Mouse (Mus musculus) stomach, embryonic 14.5 days (tissue): Measurements from ENCODE around the gene Zfhx3. TPM values are rescaled to one million over a fixed set of nuclear protein-coding genes. Genes with fewer than 3 reads are reported as not detected.

Experiments used
- ATAC-seq: fragments of 200-750 bp; cut with Nextera tagmentation; 2 replicates; pipeline ENCODE4 v1.8.0; 2017; ENCODE audit warnings: low read depth, moderate TSS enrichment; ENCODE audit not compliant: insufficient number of reproducible peaks, insufficient read depth, low FRiP score
- H3K27ac ChIP-seq: fragments of 300-500 bp; sonication (generic); 2 replicates; pipeline ENCODE4 v1.5.1; 2014; ENCODE audit warnings: mild to moderate bottlenecking, low read length, moderate library complexity, mixed read lengths
- H3K27me3 ChIP-seq: fragments of 300-500 bp; sonication (generic); 2 replicates; pipeline ENCODE4 v1.6.1; 2014; ENCODE audit warnings: low read length, control low read depth, mixed read lengths; ENCODE audit not compliant: control insufficient read depth, insufficient read depth
- H3K36me3 ChIP-seq: fragments of 300-500 bp; sonication (generic); 2 replicates; pipeline ENCODE4 v1.6.1; 2014; ENCODE audit warnings: mild to moderate bottlenecking, control low read depth, low read length, moderate library complexity, mixed read lengths; ENCODE audit not compliant: control insufficient read depth, insufficient read depth
- H3K4me1 ChIP-seq: fragments of 300-500 bp; sonication (generic); 2 replicates; pipeline ENCODE4 v1.6.1; 2014; ENCODE audit warnings: low read length, control low read depth, mixed read lengths; ENCODE audit not compliant: control insufficient read depth, insufficient read depth
- H3K4me2 ChIP-seq: fragments of 300-500 bp; sonication (generic); replicated peaks from 2 replicates; pipeline ENCODE4 v1.6.1; 2014; ENCODE audit warnings: low read depth, low read length, control low read depth
- H3K4me3 ChIP-seq: fragments of 300-500 bp; sonication (generic); 2 replicates; pipeline ENCODE4 v1.5.1; 2014; ENCODE audit warnings: low read depth, low read length, control low read depth
- H3K9ac ChIP-seq: fragments of 300-500 bp; sonication (generic); replicated peaks from 2 replicates; pipeline ENCODE4 v1.6.1; 2014; ENCODE audit warnings: low read depth, mild to moderate bottlenecking, control low read depth, low read length, moderate library complexity, mixed read lengths
- H3K9me3 ChIP-seq: fragments of 300-500 bp; sonication (generic); 2 replicates; pipeline ENCODE4 v1.6.1; 2016; ENCODE audit warnings: low read depth, low read length, control low read depth; ENCODE audit not compliant: control insufficient read depth
- WGBS: fragments of 180-500 bp; shearing (Covaris S2); extraction: QIAGEN DNeasy Blood & Tissue Kit; methylation state at CpG from one replicate; pipeline ENCODE4 v1.1.7; 2014; 5-methylcytosine and 5-hydroxymethylcytosine counted together
- polyA plus RNA-seq: library from polyadenylated mRNA; unstranded; fragments of >200 nt; fragmentation: Nextera tagmentation; extraction: Ambion mirVana; gene quantifications from 2 replicates; pipeline ENCODE4 v1.2.1, GENCODE M21; 2014

Gene Zfhx3
- polyA plus RNA-seq, 1 experiment from 2014 or later = 25.4 TPM

DNA sequence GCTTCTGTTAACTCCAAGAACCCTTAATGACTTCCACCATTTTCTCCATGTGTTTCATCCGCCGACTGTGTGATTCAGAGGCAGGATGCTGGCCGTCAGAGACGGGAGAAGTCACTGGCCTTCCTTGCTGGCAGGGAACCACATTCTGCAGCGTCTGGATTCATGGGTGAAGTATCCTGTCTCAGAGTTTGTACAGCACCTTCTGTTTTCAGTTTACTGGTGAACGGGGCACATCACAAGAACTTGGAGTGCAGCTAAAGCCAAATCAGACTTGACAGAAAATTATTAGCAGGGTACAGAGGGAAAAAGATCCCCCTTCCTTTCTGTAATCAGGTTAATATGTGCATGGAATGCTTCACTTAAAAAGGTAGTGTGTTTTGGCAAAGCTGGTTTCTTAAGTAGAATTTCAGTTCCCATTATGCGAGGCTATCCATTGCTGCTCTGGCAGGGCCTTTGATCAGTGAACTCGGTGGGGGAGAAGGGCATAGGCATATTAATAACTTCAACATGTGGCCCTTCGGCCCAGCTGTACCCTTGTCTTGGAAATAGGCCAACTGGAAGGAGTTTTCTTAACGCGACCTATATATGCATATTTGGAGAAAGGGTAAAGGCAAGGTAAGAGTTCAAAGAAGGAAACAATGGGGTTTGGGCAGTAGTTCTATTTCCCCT lies 1035.4 kb downstream of the Zfhx3 start:
- Histone ChIP-seq H3K27me3 (no peaks in the 10 kb centered on the region), H3K27ac (no peak overlapping the region), H3K4me2 (no peak overlapping the region), H3K36me3 (no peaks in the 10 kb centered on the region), H3K9me3 (no peaks in the 10 kb centered on the region), H3K9ac (no peak overlapping the region), H3K4me3 (no peak overlapping the region), H3K4me1 (no peaks in the 10 kb centered on the region)
- 54% methylated on average over 11 of the region's 11 CpGs for WGBS
- ATAC-seq = no peak

GRCm38 (mm10) chr8:108978362-108978750 lies 1035.9 kb downstream of the Zfhx3 start:
- Histone ChIP-seq H3K27ac (no peak overlapping the region), H3K4me3 (no peak overlapping the region), H3K36me3 (no peaks in the 10 kb centered on the region), H3K4me2 (no peak overlapping the region), H3K27me3 (no peaks in the 10 kb centered on the region), H3K9me3 (no peaks in the 10 kb centered on the region), H3K9ac (no peak overlapping the region), H3K4me1 (no peaks in the 10 kb centered on the region)
- 85% methylated on average over 7 of the region's 7 CpGs for WGBS
- no peak for ATAC-seq

DNA sequence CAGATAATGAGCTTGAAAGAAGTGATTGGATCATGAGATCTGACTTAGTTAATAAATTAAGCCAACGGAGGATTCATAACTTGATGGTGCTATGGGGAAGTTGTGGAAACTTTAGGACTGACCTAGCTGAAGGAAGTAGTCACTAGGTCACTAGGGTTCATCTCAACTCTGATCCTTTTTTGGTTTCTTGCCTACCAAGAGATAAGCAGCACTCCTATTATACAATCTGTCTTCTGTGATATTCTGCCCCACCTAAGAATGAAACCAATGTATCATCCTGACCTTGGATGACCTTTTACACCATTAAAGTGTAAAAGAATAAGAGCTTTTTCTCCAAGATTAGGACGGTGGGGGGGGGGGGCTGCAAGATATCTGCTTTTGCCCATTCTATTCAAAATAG lies 1042.5 kb downstream of the Zfhx3 start:
- H3K9ac ChIP-seq = no peak overlapping the region
- H3K4me3 ChIP-seq = no peak overlapping the region
- H3K4me2 ChIP-seq = no peak overlapping the region
- no peaks in the 10 kb centered on the region for H3K27me3 ChIP-seq
- no peaks in the 10 kb centered on the region for H3K4me1 ChIP-seq
- 68% methylated on average over 2 of the region's 2 CpGs for WGBS
- H3K27ac ChIP-seq = no peak overlapping the region
- ATAC-seq = no peak
- no peaks in the 10 kb centered on the region for H3K9me3 ChIP-seq
- no peaks in the 10 kb centered on the region for H3K36me3 ChIP-seq

DNA sequence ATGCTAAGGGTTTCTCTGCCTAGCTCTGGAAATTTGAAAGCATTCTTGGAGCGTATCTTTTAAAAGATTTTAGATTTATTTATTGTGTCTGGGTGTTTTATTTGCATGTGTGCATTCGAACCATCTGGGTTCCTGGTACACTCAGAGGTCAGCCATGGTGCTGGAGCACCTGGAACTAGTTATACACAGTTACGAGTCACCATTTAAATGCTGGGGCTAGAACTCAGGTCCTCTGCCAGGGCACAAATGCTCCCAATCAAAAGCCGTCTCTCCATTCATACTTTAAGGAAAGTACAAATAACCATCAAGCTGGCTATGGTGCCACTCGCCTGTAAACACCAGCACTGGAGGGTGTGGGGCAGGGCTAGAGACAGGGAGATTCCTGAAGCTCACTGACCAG lies 1047.4 kb downstream of the Zfhx3 start:
- no peak overlapping the region for H3K4me3 ChIP-seq
- no peaks in the 10 kb centered on the region for H3K4me1 ChIP-seq
- H3K27ac ChIP-seq = no peak overlapping the region
- H3K9me3 ChIP-seq = no peaks in the 10 kb centered on the region
- ATAC-seq = no peak
- no peak overlapping the region for H3K9ac ChIP-seq
- H3K27me3 ChIP-seq = no peaks in the 10 kb centered on the region
- no peaks in the 10 kb centered on the region for H3K36me3 ChIP-seq
- no peak overlapping the region for H3K4me2 ChIP-seq
- WGBS = 88% methylated on average over 5 of the region's 5 CpGs

GRCm38 (mm10) chr8:108990537-108990936 lies 1048.1 kb downstream of the Zfhx3 start:
- no peak for ATAC-seq

DNA sequence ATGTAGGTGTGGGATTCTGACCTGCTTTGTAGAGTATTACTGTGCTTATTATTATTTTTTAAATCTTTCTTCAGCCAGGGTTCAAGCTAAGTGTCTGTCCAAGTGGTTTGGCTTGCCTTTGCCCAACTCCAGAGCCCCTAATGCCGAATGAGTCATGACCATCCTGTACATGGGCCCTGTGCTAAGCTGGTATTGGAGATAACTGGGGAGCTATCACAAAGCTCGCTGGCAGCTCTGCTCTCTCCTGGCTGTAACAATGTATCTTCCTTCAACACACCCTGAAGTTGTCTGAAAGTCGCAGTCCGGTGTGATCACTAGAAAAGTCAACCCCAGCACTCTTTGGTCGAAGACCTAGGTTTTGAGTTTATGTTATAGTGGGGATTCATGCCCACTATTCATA lies 1049.0 kb downstream of the Zfhx3 start:
- Histone ChIP-seq H3K4me3 (no peak overlapping the region), H3K27ac (no peak overlapping the region), H3K9me3 (no peaks in the 10 kb centered on the region), H3K36me3 (no peaks in the 10 kb centered on the region), H3K4me1 (no peaks in the 10 kb centered on the region), H3K9ac (no peak overlapping the region), H3K4me2 (no peak overlapping the region), H3K27me3 (no peaks in the 10 kb centered on the region)
- WGBS = 91% methylated on average over 5 of the region's 5 CpGs
- no peak for ATAC-seq

More at GRCm38 (mm10) chr8:108990537-108990936, 1048.1 kb downstream of the Zfhx3 start:
- H3K9me3 ChIP-seq = no peaks in the 10 kb centered on the region
- no peaks in the 10 kb centered on the region for H3K27me3 ChIP-seq
- WGBS = 56% methylated on average over 6 of the region's 6 CpGs
- H3K9ac ChIP-seq = no peak overlapping the region
- H3K4me3 ChIP-seq = no peak overlapping the region
- H3K27ac ChIP-seq = no peak overlapping the region
- H3K36me3 ChIP-seq = no peaks in the 10 kb centered on the region
- H3K4me2 ChIP-seq = no peak overlapping the region
- H3K4me1 ChIP-seq = no peaks in the 10 kb centered on the region

GRCm38 (mm10) chr8:108993718-108994117 lies 1051.3 kb downstream of the Zfhx3 start:
- no peak overlapping the region for H3K27ac ChIP-seq

DNA sequence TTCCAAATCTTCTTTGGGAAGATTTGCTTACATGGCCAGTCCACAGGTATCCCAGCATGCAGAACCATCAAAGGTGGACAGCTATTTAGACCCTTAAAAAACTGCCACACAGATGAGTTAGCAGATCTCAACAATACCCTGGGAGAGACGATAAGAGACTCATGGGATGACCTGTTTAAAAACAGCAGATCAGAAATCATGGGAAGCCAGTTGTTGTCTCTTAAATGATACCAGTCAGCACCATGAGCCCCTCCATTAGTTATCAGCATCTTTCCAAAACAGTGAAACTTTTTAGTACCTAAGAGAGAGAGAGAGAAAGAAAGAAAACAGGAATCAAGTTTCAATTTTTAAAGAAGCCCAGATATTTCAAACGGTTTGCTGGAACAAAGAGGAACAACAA lies 1051.7 kb downstream of the Zfhx3 start:
- no peaks in the 10 kb centered on the region for H3K4me1 ChIP-seq
- H3K27ac ChIP-seq = no peak overlapping the region
- no peak overlapping the region for H3K4me2 ChIP-seq
- ATAC-seq = no peak
- H3K27me3 ChIP-seq = no peaks in the 10 kb centered on the region
- H3K9ac ChIP-seq = no peak overlapping the region
- WGBS = 60% methylated on average over 2 of the region's 2 CpGs
- H3K9me3 ChIP-seq = no peaks in the 10 kb centered on the region
- no peaks in the 10 kb centered on the region for H3K36me3 ChIP-seq
- H3K4me3 ChIP-seq = no peak overlapping the region

More at GRCm38 (mm10) chr8:108993718-108994117, 1051.3 kb downstream of the Zfhx3 start:
- Histone ChIP-seq H3K36me3 (no peaks in the 10 kb centered on the region), H3K27me3 (no peaks in the 10 kb centered on the region), H3K9ac (no peak overlapping the region), H3K9me3 (no peaks in the 10 kb centered on the region), H3K4me1 (no peaks in the 10 kb centered on the region), H3K4me2 (no peak overlapping the region), H3K4me3 (no peak overlapping the region)
- WGBS = 36% methylated on average over 2 of the region's 2 CpGs
- no peak for ATAC-seq

DNA sequence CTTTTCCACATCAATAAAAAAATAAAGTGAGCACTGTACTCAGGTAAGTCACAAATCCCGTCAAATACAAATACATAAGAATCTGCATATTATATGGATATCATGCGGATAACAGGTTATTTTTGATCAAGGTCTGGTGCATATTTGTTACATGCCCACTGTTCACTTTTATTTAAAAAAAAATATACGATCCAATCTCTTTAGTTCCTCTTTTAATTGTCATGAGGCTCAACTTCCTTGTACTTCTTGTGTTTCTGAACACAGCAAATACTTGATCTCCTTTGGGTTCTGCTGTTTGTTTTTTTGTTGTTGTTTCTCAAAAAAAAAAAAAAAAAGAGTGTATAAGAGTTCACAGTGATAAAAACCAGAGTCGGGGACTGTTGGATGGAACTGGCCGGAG lies 1052.4 kb downstream of the Zfhx3 start:
- H3K9me3 ChIP-seq = no peaks in the 10 kb centered on the region
- H3K4me2 ChIP-seq = no peak overlapping the region
- H3K36me3 ChIP-seq = no peaks in the 10 kb centered on the region
- no peak for ATAC-seq
- H3K4me1 ChIP-seq = no peaks in the 10 kb centered on the region
- no peak overlapping the region for H3K4me3 ChIP-seq
- no peaks in the 10 kb centered on the region for H3K27me3 ChIP-seq
- H3K9ac ChIP-seq = no peak overlapping the region
- 95% methylated on average over 5 of the region's 5 CpGs for WGBS
- H3K27ac ChIP-seq = no peak overlapping the region
